Mouse (Mus musculus) lung, postnatal 0 days (tissue): ENCODE measurements around the gene Gpm6b.

Experiments
- CTCF ChIP-seq: IDR thresholded peaks from 2 replicates; pipeline ENCODE4 v1.5.1; 2016; ENCODE audit warnings: antibody characterized with exemption, mild to moderate bottlenecking
- EP300 ChIP-seq: IDR thresholded peaks from 2 replicates; pipeline ENCODE4 v1.6.1; 2016; ENCODE audit warnings: antibody characterized with exemption, mild to moderate bottlenecking, control low read depth

GRCm38 (mm10) chrX:166196327-166196726 lies 42.4 kb upstream of the Gpm6b start:
- TF ChIP-seq EP300 (no peak), CTCF (no peak)
